Mouse (Mus musculus) gastrocnemius, adult 2 months (tissue): ENCODE measurements around the gene Esp36. TPM values are rescaled to one million over a fixed set of nuclear protein-coding genes. Genes with fewer than 3 reads are reported as not detected.
"Not testable (repeated sequence)": the region's sequence is repeated elsewhere in the genome, so short reads cannot be mapped to it uniquely, and the experiment has no call there.

ENCODE experiments used
- DNase-seq: peaks from one replicate; pipeline ENCODE4 v3.0.0; 2022
- H3K27ac ChIP-seq: fragments of 200-600 bp; 2 replicates; pipeline ENCODE4 v1.8.1; 2022; ENCODE audit warnings: mild to moderate bottlenecking
- H3K4me3 ChIP-seq: fragments of 200-600 bp; 2 replicates; pipeline ENCODE4 v1.8.1; 2022; ENCODE audit warnings: mild to moderate bottlenecking, moderate library complexity
- CTCF ChIP-seq: fragments of 200-600 bp; IDR thresholded peaks from 2 replicates; pipeline ENCODE4 v1.8.1; 2022; ENCODE audit warnings: antibody characterized with exemption, mild to moderate bottlenecking, moderate library complexity
- intact Hi-C: fragments of 180-260 bp; cut with DNase I; formaldehyde crosslinking; loops from one replicate; pipeline ENCODE4 v1.15.1; 2025
- long read RNA-seq, 2 experiments: library from polyadenylated mRNA; stranded (forward); transcript quantifications; one replicate each; pipeline ENCODE4 v2.0.0; 2021
- total RNA-seq, 2 experiments: library from RNA; stranded (reverse); gene quantifications; 2 replicates each; pipeline ENCODE4 v1.2.3; 2021

Esp36 gene
- not detected for total RNA-seq
- long read RNA-seq, experiment 1 = 0 reads
- long read RNA-seq, experiment 2 = 0 reads

GRCm38 (mm10) chr17:38420085-38420484, at the start of gene Esp36:
Gene Esp36, minus strand, starts transcription at chr17:38420185.
- no peak for TF ChIP-seq CTCF
- Histone ChIP-seq H3K27ac (no peak within 1 kb of the TSS), H3K4me3 (no peak within 1 kb of the TSS)
- no peak for DNase-seq
- intact Hi-C loops = no loop called here

DNA sequence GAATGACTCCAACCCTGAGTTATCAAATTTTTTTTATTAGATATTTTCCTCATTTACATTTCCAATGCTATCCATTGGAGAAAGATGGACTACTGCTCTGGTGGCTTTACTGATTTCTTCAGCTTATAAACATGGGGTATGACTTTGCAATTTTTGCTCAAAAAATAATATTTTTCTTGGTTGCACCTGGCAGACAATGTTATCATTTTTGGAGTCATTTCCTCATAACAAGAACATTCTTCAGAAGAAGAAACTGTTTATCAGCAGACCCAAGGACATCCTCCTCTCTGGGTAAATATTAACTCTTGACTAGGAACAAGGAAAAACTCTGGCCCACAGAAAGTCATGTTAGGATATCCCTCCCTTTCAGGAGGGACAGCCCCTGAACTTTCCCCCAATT, 36.2 kb upstream of the Esp36 start:
- intact Hi-C loops, DNase-seq, H3K27ac ChIP-seq, H3K4me3 ChIP-seq: not testable (repeated sequence)

- intact Hi-C loops = no loop called here
- no peak for DNase-seq
- Histone ChIP-seq H3K4me3 (no peak overlapping the region), H3K27ac (no peak overlapping the region)
- no peak for TF ChIP-seq CTCF
Measured at GRCm38 (mm10) chr17:38450688-38451087, 30.7 kb upstream of the Esp36 start.

- TF ChIP-seq CTCF = no peak
- no peak overlapping the region for H3K27ac ChIP-seq
- intact Hi-C loops = no loop called here
- H3K4me3 ChIP-seq = no peak overlapping the region
- DNase-seq = no peak
Measured at GRCm38 (mm10) chr17:38406135-38406534, 13.8 kb downstream of the Esp36 start.

DNA sequence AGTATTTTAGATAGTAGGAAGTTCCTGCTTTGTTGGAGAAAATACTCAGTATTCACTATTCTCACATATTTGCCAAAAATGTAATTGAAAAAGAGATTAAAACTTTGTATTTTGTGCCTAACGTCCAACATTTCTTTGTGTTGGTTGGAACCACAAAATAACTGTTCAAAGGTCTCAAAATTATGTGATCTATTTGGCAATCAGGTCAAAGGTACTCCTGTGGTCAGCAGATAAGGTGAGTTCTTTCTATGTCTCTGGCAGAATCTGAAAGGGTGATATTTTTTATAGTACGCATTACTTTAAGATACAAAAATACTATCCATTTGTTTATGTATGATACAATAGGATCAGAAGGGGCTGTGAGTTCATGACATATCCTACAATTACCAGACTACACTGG, 28.2 kb downstream of the Esp36 start:
- no peak for TF ChIP-seq CTCF
- Histone ChIP-seq H3K4me3 (no peak overlapping the region), H3K27ac (no peak overlapping the region)
- DNase-seq = no peak
- intact Hi-C loops = no loop called here

Other genes with a start within 250 kb of the Esp36 start
- not detected for gene Olfr134, start 248.8 kb downstream of the Esp36 start, total RNA-seq
- gene Olfr135, start 215.8 kb downstream of the Esp36 start, total RNA-seq = not detected
- gene Olfr138, start 159.2 kb downstream of the Esp36 start, total RNA-seq = not detected
- not detected for gene Olfr137, start 112.6 kb downstream of the Esp36 start, total RNA-seq
- gene Olfr136, start 90.4 kb downstream of the Esp36 start, total RNA-seq = not detected
- not detected for gene Esp34, start 134.0 kb upstream of the Esp36 start, total RNA-seq
- not detected for gene Esp31, start 219.3 kb upstream of the Esp36 start, total RNA-seq